Mouse (Mus musculus) embryonic facial prominence, embryonic 14.5 days (tissue): Measurements from ENCODE around the gene Foxj3. TPM values are rescaled to one million over a fixed set of nuclear protein-coding genes. Genes with fewer than 3 reads are reported as not detected.

ENCODE experiments used
- ATAC-seq: fragments of 200-750 bp; cut with Nextera tagmentation; 2 replicates; pipeline ENCODE4 v1.8.0; 2017; ENCODE audit warnings: low read depth, moderate number of reproducible peaks, moderate TSS enrichment
- DNase-seq: peaks from one replicate; pipeline ENCODE4 v3.0.0-alpha.2; 2015; ENCODE audit warnings: low spot score
- H3K27ac ChIP-seq: fragments of 300-500 bp; sonication (generic); replicated peaks from 2 replicates; pipeline ENCODE4 v1.5.1; 2014; ENCODE audit warnings: low read depth, mild to moderate bottlenecking, low read length, moderate library complexity
- H3K27me3 ChIP-seq: fragments of 300-500 bp; sonication (generic); replicated peaks from 2 replicates; pipeline ENCODE4 v1.6.1; 2014; ENCODE audit warnings: low read length; ENCODE audit not compliant: control insufficient read depth, insufficient read depth
- H3K36me3 ChIP-seq: fragments of 300-500 bp; sonication (generic); 2 replicates; pipeline ENCODE4 v1.6.1; 2014; ENCODE audit warnings: low read length, mixed read lengths; ENCODE audit not compliant: control insufficient read depth, insufficient read depth
- H3K4me1 ChIP-seq: fragments of 300-500 bp; sonication (generic); 2 replicates; pipeline ENCODE4 v1.6.1; 2014; ENCODE audit warnings: antibody characterized with exemption, low read length; ENCODE audit not compliant: control insufficient read depth, insufficient read depth
- H3K4me2 ChIP-seq: fragments of 300-500 bp; sonication (generic); 2 replicates; pipeline ENCODE4 v1.6.1; 2014; ENCODE audit warnings: low read depth, mild to moderate bottlenecking, low read length, moderate library complexity, mixed read lengths
- H3K4me3 ChIP-seq: fragments of 300-500 bp; sonication (generic); 2 replicates; pipeline ENCODE4 v1.5.1; 2014; ENCODE audit warnings: low read depth, mild to moderate bottlenecking, low read length
- H3K9ac ChIP-seq: fragments of 300-500 bp; sonication (generic); 2 replicates; pipeline ENCODE4 v1.6.1; 2014; ENCODE audit warnings: low read depth, mild to moderate bottlenecking, low read length, moderate library complexity, mixed read lengths
- H3K9me3 ChIP-seq: fragments of 300-500 bp; sonication (generic); 2 replicates; pipeline ENCODE4 v1.6.1; 2016; ENCODE audit warnings: low read length; ENCODE audit not compliant: control insufficient read depth
- WGBS: fragments of 180-500 bp; shearing (Covaris S2); extraction: QIAGEN DNeasy Blood & Tissue Kit; methylation state at CpG from one replicate; pipeline ENCODE4 v1.1.7; 2014; 5-methylcytosine and 5-hydroxymethylcytosine counted together
- polyA plus RNA-seq: library from polyadenylated mRNA; unstranded; fragments of >200 nt; fragmentation: Nextera tagmentation; extraction: Ambion mirVana; gene quantifications from 2 replicates; pipeline ENCODE4 v1.2.1, GENCODE M21; 2014

The Foxj3 gene
- polyA plus RNA-seq, 1 experiment from 2014 or later: 25.1 TPM

- Histone ChIP-seq H3K4me2 (no peak overlapping the region), H3K4me1 (no peaks in the 10 kb centered on the region), H3K9me3 (no peaks in the 10 kb centered on the region), H3K27me3 (no peaks in the 10 kb centered on the region), H3K36me3 (peaks cover 22% of the 10 kb centered on the region), H3K4me3 (no peak overlapping the region), H3K9ac (no peak overlapping the region), H3K27ac (no peak overlapping the region)
- DNase-seq: no peak
- WGBS: 88% methylated on average over 2 of the region's 2 CpGs
- ATAC-seq: no peak
Observed at GRCm38 (mm10) chr4:119588037-119588436, 51.2 kb downstream of the Foxj3 start.

- Histone ChIP-seq H3K27ac (no peak overlapping the region), H3K4me2 (no peak overlapping the region), H3K4me1 (no peaks in the 10 kb centered on the region), H3K9me3 (no peaks in the 10 kb centered on the region), H3K4me3 (no peak overlapping the region), H3K9ac (no peak overlapping the region), H3K27me3 (no peaks in the 10 kb centered on the region), H3K36me3 (peaks cover 22% of the 10 kb centered on the region)
- 84% methylated on average over 2 of the region's 2 CpGs for WGBS
- no peak for ATAC-seq
- DNase-seq: no peak
Observed at GRCm38 (mm10) chr4:119589423-119589822, 52.6 kb downstream of the Foxj3 start.

- peaks cover 22% of the 10 kb centered on the region for H3K36me3 ChIP-seq
- no peak overlapping the region for H3K27ac ChIP-seq
- WGBS: 82% methylated on average over 1 of the region's 1 CpGs
- no peak overlapping the region for H3K9ac ChIP-seq
- H3K4me3 ChIP-seq: no peak overlapping the region
- H3K4me1 ChIP-seq: no peaks in the 10 kb centered on the region
- no peaks in the 10 kb centered on the region for H3K9me3 ChIP-seq
- DNase-seq (no peak), ATAC-seq (no peak)
- no peaks in the 10 kb centered on the region for H3K27me3 ChIP-seq
- no peak overlapping the region for H3K4me2 ChIP-seq
Observed at GRCm38 (mm10) chr4:119590027-119590426, 53.2 kb downstream of the Foxj3 start.

GRCm38 (mm10) chr4:119592479-119592878 lies 55.7 kb downstream of the Foxj3 start:
- Histone ChIP-seq H3K4me3 (no peak overlapping the region), H3K27me3 (no peaks in the 10 kb centered on the region), H3K4me2 (no peak overlapping the region), H3K9me3 (no peaks in the 10 kb centered on the region), H3K4me1 (no peaks in the 10 kb centered on the region), H3K27ac (no peak overlapping the region), H3K36me3 (peaks cover 6% of the 10 kb centered on the region), H3K9ac (no peak overlapping the region)
- DNase-seq (no peak), ATAC-seq (no peak)
- WGBS: 80% methylated on average over 3 of the region's 3 CpGs

- WGBS: 92% methylated on average over 14 of the region's 14 CpGs
- H3K27ac ChIP-seq: no peak overlapping the region
- no peaks in the 10 kb centered on the region for H3K27me3 ChIP-seq
- ATAC-seq: no peak
- H3K9me3 ChIP-seq: no peaks in the 10 kb centered on the region
- no peak overlapping the region for H3K4me2 ChIP-seq
- H3K9ac ChIP-seq: no peak overlapping the region
- H3K36me3 ChIP-seq: no peaks in the 10 kb centered on the region
- H3K4me3 ChIP-seq: no peak overlapping the region
- no peak for DNase-seq
- H3K4me1 ChIP-seq: no peaks in the 10 kb centered on the region
Observed at GRCm38 (mm10) chr4:119594331-119594730, 57.5 kb downstream of the Foxj3 start.

GRCm38 (mm10) chr4:119599605-119600004 lies 62.8 kb downstream of the Foxj3 start:
- Histone ChIP-seq H3K4me1 (no peaks in the 10 kb centered on the region), H3K4me3 (no peak overlapping the region), H3K27me3 (no peaks in the 10 kb centered on the region), H3K4me2 (no peak overlapping the region), H3K27ac (no peak overlapping the region), H3K9me3 (no peaks in the 10 kb centered on the region), H3K9ac (no peak overlapping the region), H3K36me3 (peaks cover 15% of the 10 kb centered on the region; the same call in 1 of the 2 replicates)
- 67% methylated on average over 1 of the region's 1 CpGs for WGBS
- ATAC-seq: no peak
- no peak for DNase-seq

GRCm38 (mm10) chr4:119609488-119609887 lies 72.7 kb downstream of the Foxj3 start:
- Histone ChIP-seq H3K4me1 (no peaks in the 10 kb centered on the region), H3K27ac (no peak overlapping the region), H3K27me3 (no peaks in the 10 kb centered on the region), H3K9me3 (no peaks in the 10 kb centered on the region), H3K36me3 (peaks cover 29% of the 10 kb centered on the region), H3K4me3 (no peak overlapping the region), H3K9ac (no peak overlapping the region), H3K4me2 (no peak overlapping the region)
- no peak for DNase-seq
- ATAC-seq: no peak
- WGBS: 89% methylated on average over 1 of the region's 1 CpGs

- ATAC-seq (no peak), DNase-seq (no peak)
- H3K27ac ChIP-seq: no peak overlapping the region
- H3K4me2 ChIP-seq: no peak overlapping the region
- H3K36me3 ChIP-seq: peaks cover 16% of the 10 kb centered on the region; the same call in 1 of the 2 replicates
- H3K27me3 ChIP-seq: no peaks in the 10 kb centered on the region
- H3K4me3 ChIP-seq: no peak overlapping the region
- H3K9ac ChIP-seq: no peak overlapping the region
- 70% methylated on average over 1 of the region's 1 CpGs for WGBS
- H3K9me3 ChIP-seq: no peaks in the 10 kb centered on the region
- H3K4me1 ChIP-seq: no peaks in the 10 kb centered on the region
Observed at GRCm38 (mm10) chr4:119614078-119614477, 77.3 kb downstream of the Foxj3 start.

GRCm38 (mm10) chr4:119614724-119615123 lies 77.9 kb downstream of the Foxj3 start:
- no peak for DNase-seq
- H3K9me3 ChIP-seq: no peaks in the 10 kb centered on the region
- H3K36me3 ChIP-seq: peaks cover 22% of the 10 kb centered on the region
- H3K27ac ChIP-seq: no peak overlapping the region
- 75% methylated on average over 4 of the region's 4 CpGs for WGBS
- no peaks in the 10 kb centered on the region for H3K4me1 ChIP-seq
- no peaks in the 10 kb centered on the region for H3K27me3 ChIP-seq
- H3K4me2 ChIP-seq: no peak overlapping the region
- ATAC-seq: no peak
- no peak overlapping the region for H3K9ac ChIP-seq
- no peak overlapping the region for H3K4me3 ChIP-seq
